10 mouse cellular contexts compared by ENCODE assay signal in genomic region chr13:59182630-59183029, GRCm38 (mm10).
A peak's percentile ranks its signal among the peaks of the same experiment; 100 is the strongest.
DNase-seq lines count a peak whose midpoint lies in the region; ATAC-seq and TF ChIP-seq lines count a peak whose summit lies in the region.
"Had no signal": no experiment of that assay in that cellular context is flagged by ENCODE, and none has a peak within 500 bp of the region (broad histone marks: within the 10 kb centered on the region; RNA-seq: fewer than 3 reads in every experiment).

No protein-coding gene starts in this region.

- no peak overlapping the region for H3K27ac ChIP-seq in heart, adult 2 months

- no peak overlapping the region for H3K4me3 ChIP-seq in heart, adult 2 months

- H3K9ac ChIP-seq in heart, adult 2 months (ENCODE audit: low read depth, low read length) = no peak overlapping the region

- WGBS in heart, adult 2 months = 48% methylated on average over 5 of the region's 5 CpGs

- DNase-seq in heart, adult 2 months = no peak
- DNase-seq in heart, adult 18-20 months = no peak
- DNase-seq in ES-CJ7 (ENCODE audit: low read depth, low spot score) = peak; percentile 8
- DNase-seq in layer of hippocampus, adult 8-10 months (ENCODE audit: low spot score in 2 of 2) = peak; percentile 25 to 35
- DNase-seq in thymus, postnatal 25 days = no peak
- DNase-seq in kidney, postnatal 36 days = no peak
- DNase-seq in adrenal gland, adult 18-20 months (ENCODE audit: low spot score in 2 of 2) = no peak
- DNase-seq: heart, postnatal 36 days; lung, postnatal 36 days had no signal

- TF ChIP-seq EP300 in heart, adult 2 months (IDR thresholded peaks at IDR 0.05; ENCODE audit: insufficient read depth, low read depth, low read length) = no peak

- H3K4me1 ChIP-seq in heart, adult 2 months (ENCODE audit: control insufficient read depth, insufficient read depth, low read length) = no peaks in the 10 kb centered on the region; the same call in 1 of the 2 replicates

- peak; percentile 56; the same call in 1 of the 2 replicates for ATAC-seq in cerebellum, adult (ENCODE audit: insufficient number of reproducible peaks, low FRiP score, low TSS enrichment)

- no peaks in the 10 kb centered on the region for H3K27me3 ChIP-seq in heart, adult 2 months (ENCODE audit: control insufficient read depth, insufficient read depth, low read length)

- TF ChIP-seq CTCF in heart, adult 2 months (IDR thresholded peaks at IDR 0.05) = peak; percentile 31; the same call in 1 of the 2 replicates

- H3K79me2 ChIP-seq in heart, adult 2 months (replicated peaks; ENCODE audit: control insufficient read depth, insufficient read depth, low read length) = no peaks in the 10 kb centered on the region

- H3K36me3 ChIP-seq in heart, adult 2 months (ENCODE audit: control insufficient read depth, insufficient read depth, low read length) = no peaks in the 10 kb centered on the region

- intact Hi-C loops in heart, adult 2 months (cut with DNase I) = no loop called here

- TF ChIP-seq POLR2A in heart, adult 2 months (IDR thresholded peaks at IDR 0.05; ENCODE audit: insufficient read depth, low read depth, low read length) = no peak

Comparison
In these comparisons a context has a peak if more than half of its experiments do, and no peak if none do; other contexts are left out.
1. DNase-seq: peak in ES-CJ7 (single experiment) and layer of hippocampus, adult 8-10 months (2 of 2); none in heart, adult 2 months (0 of 2), heart, adult 18-20 months (0 of 2), thymus, postnatal 25 days (single experiment), kidney, postnatal 36 days (0 of 2) and adrenal gland, adult 18-20 months (0 of 2).